Mouse (Mus musculus): ENCODE results near the gene Golph3.

DNA sequence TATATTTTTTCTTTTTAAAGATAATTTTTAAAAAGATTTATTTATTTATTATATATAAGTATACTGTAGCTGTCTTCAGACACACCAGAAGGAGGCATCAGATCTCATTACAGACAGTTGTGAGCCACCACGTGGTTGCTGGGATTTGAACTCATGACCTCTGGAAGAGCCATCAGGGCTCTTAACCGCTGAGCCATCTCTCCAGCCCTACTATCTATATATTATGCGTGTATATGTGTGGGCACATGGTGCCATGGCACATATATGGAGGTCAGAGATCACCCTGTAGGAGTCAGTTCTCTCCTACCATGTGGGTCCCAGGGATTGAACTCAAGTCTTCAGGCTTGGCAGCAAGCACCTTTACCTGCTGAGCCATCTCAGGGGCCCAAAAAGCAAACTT lies 58.8 kb downstream of the Golph3 start:
- no peak for TF ChIP-seq EP300 (IDR thresholded peaks at IDR 0.05; ENCODE audit: low read depth)
- TF ChIP-seq CTCF (IDR thresholded peaks at IDR 0.05; ENCODE audit: low read depth): no peak

All from heart, postnatal 0 days (tissue).